Mouse (Mus musculus) spleen, postnatal 14 days (tissue): ENCODE measurements around the gene Nnat.

Experiments used
- DNase-seq, 2 experiments: peaks; one replicate each; pipeline ENCODE4 v3.0.0; 2021 to 2022; ENCODE audit warnings: low spot score in 2 of 2

Gene Nnat

GRCm38 (mm10) chr2:157601435-157601839 is 41.6 kb downstream of the Nnat start:
- DNase-seq: no peak

- peak; percentile 54 to 66 for DNase-seq
Observed at GRCm38 (mm10) chr2:157605025-157605675, 45.3 kb downstream of the Nnat start.

- no peak for DNase-seq
Observed at GRCm38 (mm10) chr2:157607542-157608236, 47.8 kb downstream of the Nnat start.

- no peak for DNase-seq
Observed at GRCm38 (mm10) chr2:157611735-157612134, 51.9 kb downstream of the Nnat start.
